Mouse (Mus musculus) T-cell, adult 2 months (primary cell): ENCODE measurements around the gene Plod3.
A peak's percentile ranks its signal among the peaks of the same experiment; 100 is the strongest.
"Not testable (repeated sequence)": the region's sequence is repeated elsewhere in the genome, so short reads cannot be mapped to it uniquely, and the experiment has no call there.

Source experiments
- DNase-seq: peaks from one replicate; pipeline ENCODE4 v3.0.0; 2022; ENCODE audit warnings: low spot score

Plod3 gene

GRCm38 (mm10) chr5:136986695-136987137 lies at the start of gene Plod3:
Gene Plod3 (plus strand): TSS chr5:136987019.
- peak; percentile 97 for DNase-seq

GRCm38 (mm10) chr5:136937621-136938020 lies 49.2 kb upstream of the Plod3 start:
- no peak for DNase-seq

- peak; percentile 26 for DNase-seq
These were observed 47.5 kb upstream of the Plod3 start for GRCm38 (mm10) chr5:136939284-136939683.

- not testable (repeated sequence) for DNase-seq
These were observed 46.8 kb upstream of the Plod3 start for GRCm38 (mm10) chr5:136940029-136940428.

GRCm38 (mm10) chr5:136940845-136941560 lies 45.8 kb upstream of the Plod3 start:
- no peak for DNase-seq

- no peak for DNase-seq
These were observed 44.0 kb upstream of the Plod3 start for GRCm38 (mm10) chr5:136942781-136943180.

- DNase-seq: no peak
These were observed 43.4 kb upstream of the Plod3 start for GRCm38 (mm10) chr5:136943382-136943781.

- DNase-seq: no peak
These were observed 41.7 kb upstream of the Plod3 start for GRCm38 (mm10) chr5:136945084-136945483.

GRCm38 (mm10) chr5:136947874-136948273 lies 38.9 kb upstream of the Plod3 start:
- no peak for DNase-seq

- not testable (repeated sequence) for DNase-seq
These were observed 37.1 kb upstream of the Plod3 start for GRCm38 (mm10) chr5:136949551-136950336.

GRCm38 (mm10) chr5:136950521-136950920 lies 36.3 kb upstream of the Plod3 start:
- DNase-seq: no peak

GRCm38 (mm10) chr5:136952153-136952552 lies 34.7 kb upstream of the Plod3 start:
- no peak for DNase-seq

- peak; percentile 64 for DNase-seq
These were observed 33.8 kb upstream of the Plod3 start, which contains the start of gene Fis1 for GRCm38 (mm10) chr5:136953015-136953414. Gene Fis1 (plus strand): TSS chr5:136953275.

- no peak for DNase-seq
These were observed 33.3 kb upstream of the Plod3 start for GRCm38 (mm10) chr5:136953440-136953951.

GRCm38 (mm10) chr5:136955622-136956021 lies 31.2 kb upstream of the Plod3 start:
- DNase-seq: no peak

GRCm38 (mm10) chr5:136957250-136957649 lies 29.6 kb upstream of the Plod3 start:
- no peak for DNase-seq

GRCm38 (mm10) chr5:136958991-136959605 lies 27.7 kb upstream of the Plod3 start:
- no peak for DNase-seq

- DNase-seq: no peak
These were observed 26.8 kb upstream of the Plod3 start for GRCm38 (mm10) chr5:136960053-136960452.

- no peak for DNase-seq
These were observed 25.4 kb upstream of the Plod3 start for GRCm38 (mm10) chr5:136961334-136961982.

GRCm38 (mm10) chr5:136961983-136962461 lies 24.8 kb upstream of the Plod3 start:
- peak; percentile 84 for DNase-seq

- peak; percentile 70 for DNase-seq
These were observed 24.3 kb upstream of the Plod3 start for GRCm38 (mm10) chr5:136962501-136962900.
